Mouse (Mus musculus): ENCODE measurements around the gene Asb10. TPM values are rescaled to one million over a fixed set of nuclear protein-coding genes. Genes with fewer than 3 reads are reported as not detected.

Asb10 gene
- polyA plus RNA-seq, 1 experiment from 2014 or later: 0.18 TPM

DNA sequence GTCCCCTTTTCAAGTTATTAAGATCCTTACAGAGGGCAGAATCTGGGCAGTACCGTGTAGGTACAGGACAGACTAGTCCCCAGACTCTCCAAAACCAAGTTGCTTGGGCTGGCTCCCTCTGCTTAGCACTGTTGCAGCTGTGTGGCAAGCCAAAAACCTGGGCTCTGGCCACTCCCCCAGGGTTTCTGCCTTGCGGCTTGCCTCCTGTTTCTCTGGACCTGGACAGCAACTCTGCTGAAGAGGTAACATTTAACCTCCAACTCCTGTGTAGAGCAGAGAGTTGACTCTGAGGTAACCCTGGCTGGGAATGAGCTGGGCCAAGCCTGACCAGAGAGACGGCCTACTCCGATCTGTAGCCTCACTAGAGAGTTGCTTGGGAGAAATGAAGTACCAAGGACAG, 38.0 kb downstream of the Asb10 start:
- Histone ChIP-seq H3K36me3 (ENCODE audit: control insufficient read depth, insufficient read depth, low read length) (peaks cover 33% of the 10 kb centered on the region), H3K4me1 (ENCODE audit: control insufficient read depth, insufficient read depth, low read depth, low read length) (peaks cover 11% of the 10 kb centered on the region), H3K4me2 (ENCODE audit: low read length) (no peak overlapping the region), H3K27me3 (replicated peaks; ENCODE audit: control insufficient read depth, insufficient read depth, low read length) (peaks cover 4% of the 10 kb centered on the region), H3K9ac (ENCODE audit: low read depth, low read length) (no peak overlapping the region), H3K4me3 (ENCODE audit: low read length) (no peak overlapping the region), H3K9me3 (ENCODE audit: control insufficient read depth, low read length) (no peaks in the 10 kb centered on the region), H3K27ac (ENCODE audit: low read depth, low read length) (no peak overlapping the region)
- 82% methylated on average over 4 of the region's 4 CpGs for WGBS
- no peak for ATAC-seq

- no peak overlapping the region for H3K4me2 ChIP-seq (ENCODE audit: low read length)
- peaks cover 33% of the 10 kb centered on the region for H3K36me3 ChIP-seq (ENCODE audit: control insufficient read depth, insufficient read depth, low read length)
- 0 out of 2 replicates have a peak, but pooled peaks have one; percentile 5 for ATAC-seq
- no peaks in the 10 kb centered on the region for H3K9me3 ChIP-seq (ENCODE audit: control insufficient read depth, low read length)
- H3K27me3 ChIP-seq (replicated peaks; ENCODE audit: control insufficient read depth, insufficient read depth, low read length): peaks cover 4% of the 10 kb centered on the region
- peaks cover 24% of the 10 kb centered on the region for H3K4me1 ChIP-seq (ENCODE audit: control insufficient read depth, insufficient read depth, low read depth, low read length)
- no peak overlapping the region for H3K4me3 ChIP-seq (ENCODE audit: low read length)
- no peak overlapping the region; the same call in 1 of the 2 replicates for H3K9ac ChIP-seq (ENCODE audit: low read depth, low read length)
- 70% methylated on average over 10 of the region's 11 CpGs for WGBS
- H3K27ac ChIP-seq (ENCODE audit: low read depth, low read length): no peak overlapping the region
Measured at GRCm38 (mm10) chr5:24500851-24501250, 39.9 kb downstream of the Asb10 start.

DNA sequence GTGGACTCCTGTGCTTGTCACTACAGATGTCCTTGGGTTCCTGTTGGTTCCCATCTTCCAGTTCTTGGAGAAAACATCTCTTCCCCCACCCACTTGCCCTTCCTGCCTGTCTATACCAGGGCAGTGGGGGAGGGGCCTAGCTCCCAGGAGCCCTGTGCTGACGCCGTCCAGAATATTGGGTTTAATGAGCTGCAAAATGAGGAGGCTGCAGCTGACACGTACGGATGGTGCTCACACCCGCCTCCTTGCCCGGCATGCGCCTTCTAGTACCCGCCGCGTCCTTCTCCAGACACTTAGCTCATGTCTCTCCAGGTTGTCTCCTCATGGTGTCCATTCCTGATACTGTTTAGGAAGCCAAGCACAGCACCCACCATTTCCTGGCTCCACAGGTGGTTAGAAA, 41.7 kb downstream of the Asb10 start:
- Histone ChIP-seq H3K9ac (ENCODE audit: low read depth, low read length) (no peak overlapping the region), H3K4me3 (ENCODE audit: low read length) (no peak overlapping the region), H3K4me2 (ENCODE audit: low read length) (no peak overlapping the region), H3K4me1 (ENCODE audit: control insufficient read depth, insufficient read depth, low read depth, low read length) (peaks cover 24% of the 10 kb centered on the region), H3K27ac (ENCODE audit: low read depth, low read length) (no peak overlapping the region; the same call in 1 of the 2 replicates), H3K27me3 (replicated peaks; ENCODE audit: control insufficient read depth, insufficient read depth, low read length) (no peaks in the 10 kb centered on the region; the same call in 1 of the 2 replicates), H3K36me3 (ENCODE audit: control insufficient read depth, insufficient read depth, low read length) (peaks cover 33% of the 10 kb centered on the region), H3K9me3 (ENCODE audit: control insufficient read depth, low read length) (no peaks in the 10 kb centered on the region)
- 51% methylated on average over 10 of the region's 10 CpGs for WGBS
- ATAC-seq: no peak

DNA sequence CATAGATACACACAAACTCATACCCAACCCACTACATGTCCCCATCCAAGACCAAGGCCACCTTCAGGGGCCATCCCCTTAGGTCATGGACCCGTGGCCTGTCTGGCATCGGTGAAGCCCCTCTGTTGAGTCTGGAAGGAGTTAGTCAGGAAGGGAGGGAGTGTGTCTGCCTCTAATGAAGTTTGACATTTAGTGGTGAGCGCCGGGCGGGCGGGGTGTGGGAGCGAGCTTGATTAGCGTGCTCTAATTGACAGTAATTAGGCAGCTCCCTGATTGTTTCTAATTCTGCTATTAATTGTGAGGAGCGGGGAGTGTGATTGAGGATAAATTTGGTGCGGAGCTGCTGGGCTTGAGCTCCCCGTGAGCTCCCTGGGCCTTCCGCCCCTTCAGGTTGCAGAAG, 43.3 kb downstream of the Asb10 start:
- H3K4me3 ChIP-seq (ENCODE audit: low read length): no peak overlapping the region
- WGBS: 48% methylated on average over 12 of the region's 12 CpGs
- H3K9ac ChIP-seq (ENCODE audit: low read depth, low read length): no peak overlapping the region
- H3K36me3 ChIP-seq (ENCODE audit: control insufficient read depth, insufficient read depth, low read length): peaks cover 38% of the 10 kb centered on the region
- ATAC-seq: no peak
- H3K4me2 ChIP-seq (ENCODE audit: low read length): no peak overlapping the region
- no peaks in the 10 kb centered on the region for H3K9me3 ChIP-seq (ENCODE audit: control insufficient read depth, low read length)
- H3K27me3 ChIP-seq (replicated peaks; ENCODE audit: control insufficient read depth, insufficient read depth, low read length): no peaks in the 10 kb centered on the region; the same call in 1 of the 2 replicates
- H3K27ac ChIP-seq (ENCODE audit: low read depth, low read length): no peak overlapping the region
- peaks cover 24% of the 10 kb centered on the region for H3K4me1 ChIP-seq (ENCODE audit: control insufficient read depth, insufficient read depth, low read depth, low read length)

DNA sequence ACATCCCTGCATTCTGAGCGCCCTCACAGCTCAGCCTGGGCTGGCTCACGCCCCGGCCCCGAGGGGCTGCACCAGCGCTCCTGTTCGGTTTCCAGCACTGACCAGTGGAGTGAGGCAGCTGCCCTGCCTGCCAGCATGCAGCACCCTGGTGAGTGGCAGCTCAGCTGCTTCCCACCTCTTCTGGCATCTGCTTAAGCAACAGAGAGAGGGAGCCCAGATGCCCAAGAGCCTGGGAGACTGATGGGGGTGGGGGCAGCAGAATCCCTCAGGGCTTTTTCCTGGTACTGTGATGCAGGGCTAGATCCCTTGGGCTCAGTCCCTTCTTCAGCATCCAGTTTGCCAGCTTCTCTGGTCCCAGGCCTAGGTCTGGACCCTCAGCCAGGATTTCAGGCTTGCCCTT, 44.0 kb downstream of the Asb10 start:
- peaks cover 41% of the 10 kb centered on the region for H3K36me3 ChIP-seq (ENCODE audit: control insufficient read depth, insufficient read depth, low read length)

GRCm38 (mm10) chr5:24495019-24495418, 45.8 kb downstream of the Asb10 start:
- H3K9me3 ChIP-seq (ENCODE audit: control insufficient read depth, low read length): no peaks in the 10 kb centered on the region
- H3K4me1 ChIP-seq (ENCODE audit: control insufficient read depth, insufficient read depth, low read depth, low read length): peaks cover 26% of the 10 kb centered on the region
- H3K36me3 ChIP-seq (ENCODE audit: control insufficient read depth, insufficient read depth, low read length): peaks cover 37% of the 10 kb centered on the region
- H3K4me3 ChIP-seq (ENCODE audit: low read length): no peak overlapping the region
- no peak for ATAC-seq
- no peaks in the 10 kb centered on the region for H3K27me3 ChIP-seq (replicated peaks; ENCODE audit: control insufficient read depth, insufficient read depth, low read length)
- no peak overlapping the region; the same call in 1 of the 2 replicates for H3K27ac ChIP-seq (ENCODE audit: low read depth, low read length)
- no peak overlapping the region for H3K4me2 ChIP-seq (ENCODE audit: low read length)
- WGBS: 49% methylated on average over 15 of the region's 15 CpGs
- H3K9ac ChIP-seq (ENCODE audit: low read depth, low read length): no peak overlapping the region

More for the DNA sequence above, 44.0 kb downstream of the Asb10 start:
- ATAC-seq: no peak
- no peaks in the 10 kb centered on the region for H3K9me3 ChIP-seq (ENCODE audit: control insufficient read depth, low read length)
- no peaks in the 10 kb centered on the region; the same call in 1 of the 2 replicates for H3K27me3 ChIP-seq (replicated peaks; ENCODE audit: control insufficient read depth, insufficient read depth, low read length)
- H3K4me2 ChIP-seq (ENCODE audit: low read length): no peak overlapping the region
- no peak overlapping the region for H3K27ac ChIP-seq (ENCODE audit: low read depth, low read length)
- WGBS: 29% methylated on average over 6 of the region's 6 CpGs
- no peak overlapping the region for H3K4me3 ChIP-seq (ENCODE audit: low read length)
- H3K4me1 ChIP-seq (ENCODE audit: control insufficient read depth, insufficient read depth, low read depth, low read length): peaks cover 24% of the 10 kb centered on the region
- H3K9ac ChIP-seq (ENCODE audit: low read depth, low read length): no peak overlapping the region

GRCm38 (mm10) chr5:24492546-24493285, 48.1 kb downstream of the Asb10 start:
- WGBS: 79% methylated on average over 16 of the region's 16 CpGs
- ATAC-seq: no peak
- peaks cover 29% of the 10 kb centered on the region for H3K4me1 ChIP-seq (ENCODE audit: control insufficient read depth, insufficient read depth, low read depth, low read length)
- H3K4me2 ChIP-seq (ENCODE audit: low read length): no peak overlapping the region
- no peak overlapping the region for H3K27ac ChIP-seq (ENCODE audit: low read depth, low read length)
- no peaks in the 10 kb centered on the region for H3K9me3 ChIP-seq (ENCODE audit: control insufficient read depth, low read length)
- H3K36me3 ChIP-seq (ENCODE audit: control insufficient read depth, insufficient read depth, low read length): peaks cover 42% of the 10 kb centered on the region
- H3K9ac ChIP-seq (ENCODE audit: low read depth, low read length): no peak overlapping the region
- no peak overlapping the region for H3K4me3 ChIP-seq (ENCODE audit: low read length)
- no peaks in the 10 kb centered on the region for H3K27me3 ChIP-seq (replicated peaks; ENCODE audit: control insufficient read depth, insufficient read depth, low read length)

GRCm38 (mm10) chr5:24490413-24490920, 50.3 kb downstream of the Asb10 start:
- WGBS: 57% methylated on average over 14 of the region's 14 CpGs

DNA sequence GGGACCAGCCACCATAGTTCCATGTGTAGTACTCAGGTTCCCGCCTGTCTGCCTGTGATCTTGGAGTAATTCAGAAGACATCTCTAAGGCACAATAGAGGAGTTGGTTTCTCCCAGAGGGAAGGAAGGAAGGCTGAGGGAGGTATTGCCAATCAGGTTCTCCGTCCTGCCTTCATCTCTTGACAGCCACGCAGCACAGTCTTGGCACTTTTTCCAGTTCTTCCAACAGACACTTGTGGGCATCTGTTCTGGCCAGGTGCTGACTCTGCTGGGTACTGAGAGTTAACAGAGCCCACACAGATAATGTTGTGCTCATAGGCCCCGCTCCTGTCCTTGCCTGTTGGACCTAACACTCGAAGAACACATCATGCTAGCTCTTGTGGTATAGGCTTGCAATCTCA, 54.0 kb downstream of the Asb10 start:
- H3K4me2 ChIP-seq (ENCODE audit: low read length): no peak overlapping the region
- no peak overlapping the region for H3K27ac ChIP-seq (ENCODE audit: low read depth, low read length)
- peaks cover 48% of the 10 kb centered on the region for H3K36me3 ChIP-seq (ENCODE audit: control insufficient read depth, insufficient read depth, low read length)
- ATAC-seq: no peak
- H3K9ac ChIP-seq (ENCODE audit: low read depth, low read length): no peak overlapping the region
- H3K4me1 ChIP-seq (ENCODE audit: control insufficient read depth, insufficient read depth, low read depth, low read length): peaks cover 28% of the 10 kb centered on the region
- no peaks in the 10 kb centered on the region for H3K9me3 ChIP-seq (ENCODE audit: control insufficient read depth, low read length)
- no peaks in the 10 kb centered on the region for H3K27me3 ChIP-seq (replicated peaks; ENCODE audit: control insufficient read depth, insufficient read depth, low read length)
- H3K4me3 ChIP-seq (ENCODE audit: low read length): no peak overlapping the region
- 89% methylated on average over 5 of the region's 5 CpGs for WGBS

More at GRCm38 (mm10) chr5:24490413-24490920, 50.3 kb downstream of the Asb10 start:
- Histone ChIP-seq H3K27me3 (replicated peaks; ENCODE audit: control insufficient read depth, insufficient read depth, low read length) (no peaks in the 10 kb centered on the region), H3K9ac (ENCODE audit: low read depth, low read length) (no peak overlapping the region), H3K9me3 (ENCODE audit: control insufficient read depth, low read length) (no peaks in the 10 kb centered on the region), H3K4me2 (ENCODE audit: low read length) (no peak overlapping the region), H3K4me1 (ENCODE audit: control insufficient read depth, insufficient read depth, low read depth, low read length) (peaks cover 19% of the 10 kb centered on the region), H3K36me3 (ENCODE audit: control insufficient read depth, insufficient read depth, low read length) (peaks cover 46% of the 10 kb centered on the region), H3K27ac (ENCODE audit: low read depth, low read length) (peak overlapping the region; percentile 45), H3K4me3 (ENCODE audit: low read length) (no peak overlapping the region)
- ATAC-seq: peak; percentile 19; the same call in 1 of the 2 replicates

Measured in hindbrain, embryonic 16.5 days (tissue).